Mouse (Mus musculus) ES-E14 (cell line): Measurements from ENCODE around the gene Popdc2. TPM values are rescaled to one million over a fixed set of nuclear protein-coding genes. Genes with fewer than 3 reads are reported as not detected.

Source experiments
- DNase-seq: peaks from one replicate; pipeline ENCODE4 v3.0.0-alpha.2; 2013; ENCODE audit warnings: low read depth, low spot score
- H3K27ac ChIP-seq: 2 replicates; pipeline ENCODE4 v1.5.1; 2012; ENCODE audit warnings: low read depth, mild to moderate bottlenecking, low read length, moderate library complexity, mixed read lengths; ENCODE audit not compliant: poor library complexity, insufficient read depth, severe bottlenecking
- H3K36me3 ChIP-seq: 2 replicates; pipeline ENCODE4 v1.6.1; 2012; ENCODE audit warnings: mild to moderate bottlenecking, low read length, moderate library complexity, mixed read lengths; ENCODE audit not compliant: control insufficient read depth, poor library complexity, insufficient read depth, severe bottlenecking
- H3K4me1 ChIP-seq, 2 experiments: fragments of 150-350 bp in 1 of 2; sonication (generic) in 1 of 2; 2 replicates each; pipeline ENCODE4 v1.6.1; 2012; ENCODE audit warnings: low read length in 2 of 2, mild to moderate bottlenecking in 1 of 2, mixed read lengths in 1 of 2; ENCODE audit not compliant: control insufficient read depth in 2 of 2, insufficient read depth in 2 of 2, poor library complexity in 1 of 2
- H3K4me3 ChIP-seq, 2 experiments: fragments of 150-350 bp in 1 of 2; sonication (generic) in 1 of 2; 2 replicates each; pipeline ENCODE4 v1.5.1; 2012; ENCODE audit warnings: low read length in 2 of 2, low read depth in 1 of 2, mild to moderate bottlenecking in 1 of 2, mixed read lengths in 1 of 2; ENCODE audit not compliant: insufficient read depth in 1 of 2, poor library complexity in 1 of 2, severe bottlenecking in 1 of 2
- H3K9ac ChIP-seq: 2 replicates; pipeline ENCODE4 v1.6.1; 2012; ENCODE audit warnings: low read depth, mild to moderate bottlenecking, low read length, mixed read lengths; ENCODE audit not compliant: poor library complexity, insufficient read depth, severe bottlenecking
- H3K9me3 ChIP-seq: fragments of 150-350 bp; sonication (generic); 2 replicates; pipeline ENCODE4 v1.6.1; 2012; ENCODE audit warnings: low read depth, mild to moderate bottlenecking, low read length; ENCODE audit not compliant: control insufficient read depth, insufficient read depth
- CHD2 ChIP-seq: IDR thresholded peaks from 2 replicates; pipeline ENCODE4 v1.6.1; 2014; ENCODE audit warnings: mild to moderate bottlenecking, low read depth, low read length, inconsistent platforms
- HCFC1 ChIP-seq: IDR thresholded peaks from 2 replicates; pipeline ENCODE4 v1.6.1; 2012; ENCODE audit warnings: low read length, inconsistent platforms, borderline replicate concordance; ENCODE audit not compliant: insufficient read depth
- MAFK ChIP-seq: IDR thresholded peaks from 2 replicates; pipeline ENCODE4 v1.6.1; 2014; ENCODE audit warnings: mild to moderate bottlenecking, low read depth, low read length, inconsistent platforms; ENCODE audit not compliant: insufficient read depth
- ZC3H11A ChIP-seq: IDR thresholded peaks from 2 replicates; pipeline ENCODE4 v1.6.1; 2012; ENCODE audit warnings: low read depth, mild to moderate bottlenecking, inconsistent platforms, low read length, borderline replicate concordance
- ZNF384 ChIP-seq: IDR thresholded peaks from 2 replicates; pipeline ENCODE4 v1.6.1; 2012; ENCODE audit warnings: low read depth, low read length, inconsistent platforms
- in situ Hi-C, 2 experiments: fragments of 600-800 bp; cut with MboI; formaldehyde crosslinking; loops; one replicate each; pipeline ENCODE4 v1.15.1; 2025; ENCODE audit warnings: low sequenced_read_pairs in 2 of 2, inconsistent platforms in 1 of 2; ENCODE audit not compliant: unreplicated experiment in 2 of 2
- total RNA-seq: library from RNA; depleted of rRNA; stranded (reverse); fragments of 300-350 nt; gene quantifications from 2 replicates; pipeline ENCODE4 v1.2.3, GENCODE M21; 2012

Gene Popdc2
- total RNA-seq, 1 experiment, result 0.49 TPM

DNA sequence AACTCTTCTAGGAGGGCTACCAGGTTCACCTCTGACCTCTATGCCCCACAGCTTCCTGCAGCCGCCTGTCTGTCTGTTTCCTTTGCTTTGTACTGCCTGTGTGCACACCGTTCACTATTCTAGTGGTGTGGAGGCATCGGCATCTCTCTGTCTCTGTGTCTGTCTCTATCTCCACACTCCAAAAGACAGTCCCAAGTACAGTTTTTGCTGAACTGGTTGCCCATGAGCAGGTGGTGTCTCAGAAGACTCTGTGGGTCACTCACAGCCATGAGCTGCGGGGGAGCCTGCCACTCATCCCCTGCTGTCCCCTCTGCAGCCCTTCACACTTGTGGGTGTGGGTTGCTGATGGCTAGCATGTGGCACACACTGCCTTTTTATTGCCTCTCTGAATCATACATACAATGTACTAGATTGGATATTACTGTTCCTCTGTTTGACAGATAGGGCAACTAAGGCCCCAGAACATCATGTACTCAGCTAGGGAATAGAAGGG lies 8.0 kb downstream of the Popdc2 start:
- H3K27ac ChIP-seq, result no peak overlapping the region

DNA sequence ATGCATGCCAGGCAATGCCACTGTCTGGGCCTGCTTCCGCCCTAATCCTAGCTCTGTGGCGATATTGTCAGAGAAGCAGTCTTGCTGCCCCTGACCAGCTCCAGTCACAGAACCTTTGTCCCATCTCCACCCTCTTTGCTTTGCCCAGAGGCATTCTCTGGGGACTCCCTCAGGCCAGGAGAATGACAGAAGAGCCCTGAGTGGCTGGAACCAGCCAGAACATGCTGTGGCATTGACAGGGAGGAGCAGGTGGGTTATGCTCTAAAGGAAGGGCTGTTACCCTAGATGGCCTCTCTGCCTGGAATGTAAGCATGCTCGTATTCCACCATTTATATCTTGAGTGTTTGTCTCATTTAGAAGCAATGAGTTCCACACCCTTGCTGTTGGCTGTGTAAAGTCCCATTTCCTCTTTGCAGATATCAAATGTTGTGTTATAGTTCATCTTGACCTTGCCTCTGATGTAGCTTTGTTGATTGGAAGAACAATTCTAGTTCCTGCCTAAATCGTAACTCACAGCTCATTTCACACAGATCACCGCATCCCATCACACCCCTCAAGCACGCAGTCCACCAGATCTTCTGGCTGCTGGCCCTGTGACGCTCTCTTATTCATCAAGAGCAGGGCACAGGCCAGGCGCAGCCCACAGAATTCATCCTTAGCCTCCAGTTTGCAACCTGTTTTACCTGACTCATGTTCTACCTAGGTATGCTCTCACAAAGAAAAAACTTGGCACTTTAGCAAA lies 8.8 kb downstream of the Popdc2 start:
- peaks cover 2 to 8% of the 10 kb centered on the region in 2 experiments; a peak in 1 of 4 replicates for H3K4me1 ChIP-seq
- in situ Hi-C loops, result no loop called here
- no peaks in the 10 kb centered on the region for H3K36me3 ChIP-seq
- H3K9ac ChIP-seq, result no peak overlapping the region
- no peak for DNase-seq
- no peak overlapping the region for H3K4me3 ChIP-seq
- H3K9me3 ChIP-seq, result no peaks in the 10 kb centered on the region
- TF ChIP-seq HCFC1 (no peak), ZC3H11A (no peak), MAFK (no peak), CHD2 (no peak), ZNF384 (no peak)
- H3K27ac ChIP-seq, result no peak overlapping the region

More for the DNA sequence above, 8.0 kb downstream of the Popdc2 start:
- Histone ChIP-seq H3K9ac (no peak overlapping the region), H3K4me3 (no peak overlapping the region), H3K36me3 (no peaks in the 10 kb centered on the region), H3K4me1 (peaks cover 2 to 8% of the 10 kb centered on the region in 2 experiments; a peak in 1 of 4 replicates), H3K9me3 (no peaks in the 10 kb centered on the region)
- in situ Hi-C loops, result no loop called here
- DNase-seq, result no peak
- TF ChIP-seq ZNF384, result no peak
- no peak for TF ChIP-seq CHD2
- no peak for TF ChIP-seq MAFK
- TF ChIP-seq ZC3H11A, result no peak
- no peak for TF ChIP-seq HCFC1

DNA sequence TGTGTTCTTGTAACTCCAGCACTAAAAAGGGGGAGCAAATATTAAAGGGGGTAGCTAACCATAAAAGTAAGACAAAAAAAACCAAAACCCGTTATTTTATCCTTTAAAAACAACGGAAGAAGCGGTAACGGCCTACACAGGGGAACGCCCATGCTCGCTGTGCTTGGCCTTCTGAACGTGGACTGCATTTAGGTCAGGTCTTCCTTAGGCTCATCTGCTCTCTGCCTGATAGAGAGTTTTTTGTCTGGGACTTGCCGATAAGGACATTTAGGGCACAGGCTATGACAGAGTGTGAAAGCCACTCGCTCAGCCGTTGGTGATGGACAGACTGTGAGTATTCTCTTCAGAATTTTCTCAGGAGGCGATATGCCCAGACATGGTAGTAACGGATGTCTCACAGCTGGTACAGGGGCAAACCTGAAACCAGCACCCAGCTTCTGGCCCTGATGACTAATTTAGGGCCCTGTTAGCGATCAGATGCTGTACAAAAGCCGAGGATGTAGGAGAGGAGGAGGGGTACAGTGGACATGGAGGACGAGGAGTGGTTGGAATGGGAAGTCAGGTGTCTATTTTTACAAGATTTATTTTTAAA lies 9.8 kb downstream of the Popdc2 start:
- no peak for DNase-seq
- H3K9me3 ChIP-seq, result no peaks in the 10 kb centered on the region

DNA sequence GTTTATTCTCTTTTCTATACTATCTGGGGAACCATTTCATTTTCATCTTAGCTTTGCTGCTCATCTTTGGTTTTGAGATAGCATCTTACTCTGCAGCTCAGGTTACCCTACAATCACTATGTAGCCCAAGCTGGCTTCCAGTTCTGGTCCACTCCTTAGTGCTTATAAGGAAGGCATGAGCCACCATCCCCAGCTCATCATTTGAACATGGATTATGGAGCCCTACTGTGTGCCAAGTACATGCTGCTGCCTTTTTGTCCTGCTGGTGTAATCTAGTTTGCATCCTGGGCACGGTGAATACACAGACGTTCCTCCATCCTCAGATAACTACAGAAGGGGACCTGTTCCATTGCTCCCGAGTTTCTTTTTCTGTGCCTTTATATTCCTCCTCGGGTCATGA lies 10.9 kb downstream of the Popdc2 start:
- H3K36me3 ChIP-seq, result no peaks in the 10 kb centered on the region
- H3K27ac ChIP-seq, result no peak overlapping the region
- TF ChIP-seq ZC3H11A, result no peak
- no peak for TF ChIP-seq MAFK
- no peak for TF ChIP-seq ZNF384
- TF ChIP-seq CHD2, result no peak
- no peak for TF ChIP-seq HCFC1
- H3K9me3 ChIP-seq, result no peaks in the 10 kb centered on the region
- in situ Hi-C loops, result no loop called here
- no peak overlapping the region for H3K9ac ChIP-seq
- H3K4me3 ChIP-seq, result no peak overlapping the region
- DNase-seq, result no peak
- H3K4me1 ChIP-seq, result peaks cover 2 to 8% of the 10 kb centered on the region in 2 experiments; a peak in 2 of 4 replicates

More for the DNA sequence above, 9.8 kb downstream of the Popdc2 start:
- Histone ChIP-seq H3K36me3 (no peaks in the 10 kb centered on the region), H3K27ac (no peak overlapping the region), H3K4me1 (peaks cover 2 to 8% of the 10 kb centered on the region in 2 experiments; a peak in 2 of 4 replicates), H3K4me3 (no peak overlapping the region), H3K9ac (no peak overlapping the region)
- TF ChIP-seq CHD2 (no peak), ZNF384 (no peak), MAFK (no peak), ZC3H11A (no peak), HCFC1 (no peak)
- in situ Hi-C loops, result no loop called here
